Mouse (Mus musculus) bone marrow, adult 2 months (tissue): Measurements from ENCODE around the gene Olfr1185-ps1.

ENCODE experiments used
- CTCF ChIP-seq: fragments of 200-500 bp; IDR thresholded peaks from 2 replicates; pipeline ENCODE4 v1.5.1; 2011; ENCODE audit warnings: low read length, control low read depth; ENCODE audit not compliant: control insufficient read depth, insufficient read depth
- POLR2A ChIP-seq: fragments of 200-500 bp; IDR thresholded peaks from 2 replicates; pipeline ENCODE4 v1.6.1; 2011; ENCODE audit warnings: low read depth, mild to moderate bottlenecking, control low read depth, low read length, borderline replicate concordance; ENCODE audit not compliant: control insufficient read depth

GRCm38 (mm10) chr2:88518251-88518650, 25.1 kb downstream of the Olfr1185-ps1 start, which contains the start of gene Olfr1186:
- TF ChIP-seq CTCF (no peak), POLR2A (no peak)
